Mouse (Mus musculus): ENCODE results near the gene Ttc21b.
"Not testable (repeated sequence)": the region's sequence is repeated elsewhere in the genome, so short reads cannot be mapped to it uniquely, and the experiment has no call there.

The Ttc21b gene

DNA sequence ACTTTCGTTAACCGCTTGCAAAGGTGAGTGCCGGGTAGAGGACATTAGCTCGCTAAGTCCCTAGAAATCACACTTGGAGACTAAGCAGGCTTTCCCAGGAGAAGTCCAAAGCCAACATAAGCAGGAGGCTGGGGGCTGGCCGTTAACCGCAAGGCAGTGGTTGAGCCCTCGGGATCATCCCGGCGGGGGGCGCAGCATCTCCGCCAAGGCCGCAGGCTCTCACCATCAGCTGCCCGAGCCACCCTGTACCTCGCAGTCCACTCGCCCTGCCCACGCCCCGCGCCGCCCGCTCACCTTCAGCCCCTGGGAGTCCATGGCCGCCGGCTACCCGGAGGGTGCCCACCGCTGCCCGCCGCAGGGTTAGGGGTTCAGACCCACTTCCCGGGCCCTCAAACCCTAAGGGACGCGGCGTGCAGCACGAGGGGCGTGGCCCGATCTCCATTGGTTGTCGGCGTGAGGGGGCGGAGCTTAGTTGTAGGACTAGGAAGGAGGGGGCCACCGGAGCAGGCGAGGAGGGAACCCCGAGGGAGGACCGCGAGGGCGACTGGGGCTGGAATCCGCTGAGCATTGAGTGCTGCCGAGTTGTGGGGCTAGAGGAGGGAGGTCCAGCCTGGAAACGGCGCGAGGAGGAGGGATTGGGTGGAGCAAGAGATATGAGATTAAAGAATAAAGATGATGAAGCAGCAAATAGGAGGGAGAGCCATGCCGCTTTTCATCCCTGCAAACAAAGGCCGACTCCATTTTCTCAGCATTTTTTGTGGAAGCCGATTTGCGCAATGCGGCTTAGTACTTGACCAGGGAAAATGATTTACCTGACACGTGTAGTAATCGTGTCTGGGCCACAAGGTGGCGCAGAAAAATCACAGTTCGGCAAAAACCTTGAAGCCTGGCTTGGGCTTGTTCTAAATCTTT lies at the start of gene Ttc21b:
Ttc21b (minus strand) TSS at position 398 of the 912 bp plus-strand sequence.
- peak; percentile 99 for DNase-seq (ENCODE audit: low spot score in 2 of 2)

DNA sequence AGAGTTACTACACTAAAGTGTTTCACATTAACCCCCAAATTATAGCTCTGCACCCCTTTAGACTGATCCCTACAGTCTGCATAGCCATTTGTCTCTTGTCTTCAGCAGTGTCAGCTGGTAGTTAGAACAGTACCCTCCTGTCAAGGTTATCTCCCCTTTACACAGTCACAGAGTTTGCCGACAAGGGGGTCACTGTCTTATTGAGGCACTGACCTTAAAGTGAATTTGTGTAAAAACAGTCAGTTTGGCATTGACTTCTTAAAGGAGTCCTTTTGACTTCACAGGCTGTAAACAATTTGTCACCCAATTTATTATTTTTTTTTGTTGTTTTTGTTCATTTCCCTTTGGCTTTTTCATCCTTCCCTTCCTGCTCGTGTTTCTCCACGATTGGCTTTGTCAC lies 16.1 kb upstream of the Ttc21b start:
- DNase-seq (ENCODE audit: low spot score in 2 of 2) = no peak

DNA sequence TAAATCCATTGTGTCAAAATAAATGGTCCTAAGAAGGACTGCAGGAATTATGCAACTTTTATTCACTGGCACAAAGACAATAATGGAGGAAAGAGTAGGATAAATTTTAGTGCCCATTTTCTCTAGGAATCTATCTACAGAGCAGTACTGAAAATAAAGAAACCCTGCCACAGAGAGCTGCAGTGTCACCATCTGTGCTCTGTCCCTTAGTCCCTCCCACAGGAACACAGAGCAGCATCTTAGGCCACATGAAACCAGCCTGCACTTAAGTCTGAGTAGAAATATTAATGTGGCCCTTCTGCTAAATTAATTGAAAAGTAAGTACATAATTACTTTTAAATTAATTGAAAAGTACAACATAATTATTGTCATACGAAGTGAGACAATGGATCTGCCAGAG lies 12.4 kb downstream of the Ttc21b start:
- no peak for DNase-seq (ENCODE audit: low spot score in 2 of 2)

DNA sequence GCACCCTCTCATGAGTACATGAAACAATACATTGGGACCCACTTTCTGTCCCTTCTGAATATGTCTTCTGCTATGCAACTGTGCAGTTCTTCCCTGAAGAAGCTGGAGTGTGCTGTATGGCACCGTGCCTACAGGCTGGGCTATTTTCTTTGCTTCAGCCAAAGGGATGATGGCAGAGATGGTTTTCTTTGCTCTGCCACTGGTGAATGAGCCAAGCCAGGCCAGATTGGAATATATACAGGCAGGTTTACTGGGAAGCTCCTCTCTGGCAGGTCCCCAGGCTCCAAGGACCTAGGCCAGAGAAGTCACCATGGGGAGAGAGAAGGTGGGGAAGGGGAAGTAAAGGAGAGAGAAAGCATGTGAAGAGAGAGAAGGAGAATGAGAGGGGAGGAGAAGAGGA lies 16.1 kb downstream of the Ttc21b start:
- no peak for DNase-seq (ENCODE audit: low spot score in 2 of 2)

DNA sequence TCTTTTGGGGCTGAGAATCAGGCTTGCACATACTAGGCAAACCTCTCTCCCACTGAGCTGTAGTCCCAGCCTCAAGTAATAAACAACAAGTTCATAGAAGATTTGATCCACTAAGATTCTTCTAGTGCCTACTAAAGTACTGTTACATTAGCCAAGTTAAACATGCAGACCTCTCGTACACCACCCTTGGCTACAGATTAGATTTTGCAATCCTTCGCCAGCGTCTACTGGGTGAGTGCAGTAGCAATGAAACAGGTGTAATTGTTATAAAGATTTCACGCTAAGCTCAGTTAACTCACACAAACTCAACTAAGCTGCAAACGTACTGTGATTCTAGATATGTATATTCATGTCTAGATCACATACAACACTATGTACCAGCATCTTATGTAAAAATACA lies 17.5 kb downstream of the Ttc21b start:
- no peak for DNase-seq (ENCODE audit: low spot score in 2 of 2)

DNA sequence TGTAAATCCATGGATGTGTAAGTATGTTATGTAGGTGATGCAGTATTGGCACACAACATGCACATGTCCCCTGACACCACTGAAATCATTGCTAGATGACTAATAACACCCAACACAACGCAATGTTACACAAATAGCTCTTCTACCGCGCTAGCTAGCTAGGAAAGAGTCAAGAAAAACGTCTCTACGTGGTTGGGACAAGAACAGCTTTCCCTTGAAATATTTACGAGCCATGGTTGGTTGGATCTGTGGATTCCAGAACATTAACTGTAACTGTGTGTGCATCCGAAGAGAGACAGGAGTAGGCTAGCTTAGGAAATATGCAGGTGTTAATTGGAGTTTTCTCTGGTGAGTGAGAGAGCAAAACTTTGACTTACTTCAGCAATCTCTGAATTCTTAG lies 35.5 kb downstream of the Ttc21b start:
- no peak for DNase-seq (ENCODE audit: low spot score in 2 of 2)

DNA sequence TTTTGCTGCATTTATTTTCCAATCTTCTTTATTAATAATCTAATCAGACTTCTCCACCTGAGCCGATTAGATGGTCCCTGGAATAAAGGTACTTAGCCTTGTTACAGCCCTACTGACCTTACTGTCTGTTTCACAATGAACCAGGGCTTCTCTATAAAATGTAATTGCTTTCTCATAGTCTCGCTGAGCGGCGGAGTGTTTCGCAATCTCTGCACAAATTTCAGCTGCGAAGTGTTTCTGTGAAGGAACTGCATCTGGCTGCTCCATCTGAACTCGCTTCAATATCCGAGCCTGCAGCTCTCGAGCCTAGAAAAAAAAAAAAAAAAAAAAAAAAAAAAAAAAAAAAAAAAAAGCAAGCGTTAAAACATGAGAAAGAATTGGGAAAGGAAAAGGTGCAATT lies 46.5 kb downstream of the Ttc21b start:
- DNase-seq (ENCODE audit: low spot score in 2 of 2) = no peak

DNA sequence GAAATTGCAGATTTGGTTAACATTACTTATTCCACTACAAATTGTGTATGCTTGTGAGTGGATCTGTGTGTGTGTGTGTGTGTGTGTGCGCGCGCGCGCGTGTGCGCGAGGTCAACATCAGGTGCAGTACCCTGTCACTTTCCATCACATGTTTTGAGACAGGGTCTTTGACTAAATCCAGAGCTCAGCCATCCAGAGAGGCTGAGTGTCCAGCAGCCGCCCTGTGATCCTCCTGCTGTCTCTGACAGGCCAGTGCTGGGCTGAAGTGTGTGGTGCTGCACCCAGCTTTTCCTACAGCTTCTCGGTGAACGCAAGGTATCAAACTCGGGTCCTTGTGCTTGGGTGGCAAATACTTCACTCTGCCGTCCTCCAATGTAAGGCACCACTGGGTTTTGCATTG lies 47.1 kb downstream of the Ttc21b start:
- DNase-seq (ENCODE audit: low spot score in 2 of 2) = no peak

DNA sequence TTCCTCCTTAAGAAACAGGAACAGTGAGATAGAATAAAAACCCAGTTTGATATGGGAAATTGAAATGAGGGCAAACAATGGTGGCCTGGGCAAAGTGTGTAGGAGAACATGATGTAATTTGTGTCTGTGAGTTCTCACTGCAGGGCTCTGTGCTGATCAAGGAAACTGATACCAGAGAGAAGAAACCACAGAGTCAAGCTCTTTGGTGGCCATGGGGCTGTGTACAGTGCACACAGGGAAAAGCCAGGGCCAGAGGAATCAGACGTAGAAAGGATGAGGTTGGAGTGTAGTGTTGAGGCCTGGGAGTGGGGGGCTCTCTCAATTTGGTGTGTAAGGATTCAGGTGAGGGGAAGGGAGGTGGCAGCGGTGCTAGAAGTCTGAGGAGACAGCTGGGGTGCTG lies 49.6 kb downstream of the Ttc21b start:
- DNase-seq (ENCODE audit: low spot score in 2 of 2) = no peak

DNA sequence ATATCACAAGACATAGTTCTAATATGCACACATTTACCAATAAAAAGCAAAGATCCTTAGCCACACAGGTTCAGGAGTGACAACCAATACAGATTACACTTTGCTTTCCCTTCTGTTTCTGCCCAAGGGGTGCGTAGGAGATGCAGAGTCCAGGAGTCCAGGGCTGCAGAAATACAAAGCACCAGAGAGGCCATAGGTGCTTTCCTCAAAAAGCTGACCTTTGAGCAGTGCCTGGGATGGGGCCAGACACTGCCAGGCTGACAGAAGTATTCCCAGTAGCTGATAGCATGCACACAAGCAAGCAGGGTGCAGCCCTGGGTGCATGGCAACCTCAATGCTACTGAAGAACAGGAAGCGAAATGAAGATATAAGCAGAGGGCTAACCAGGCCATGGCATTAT lies 52.2 kb downstream of the Ttc21b start:
- no peak for DNase-seq (ENCODE audit: low spot score in 2 of 2)

DNA sequence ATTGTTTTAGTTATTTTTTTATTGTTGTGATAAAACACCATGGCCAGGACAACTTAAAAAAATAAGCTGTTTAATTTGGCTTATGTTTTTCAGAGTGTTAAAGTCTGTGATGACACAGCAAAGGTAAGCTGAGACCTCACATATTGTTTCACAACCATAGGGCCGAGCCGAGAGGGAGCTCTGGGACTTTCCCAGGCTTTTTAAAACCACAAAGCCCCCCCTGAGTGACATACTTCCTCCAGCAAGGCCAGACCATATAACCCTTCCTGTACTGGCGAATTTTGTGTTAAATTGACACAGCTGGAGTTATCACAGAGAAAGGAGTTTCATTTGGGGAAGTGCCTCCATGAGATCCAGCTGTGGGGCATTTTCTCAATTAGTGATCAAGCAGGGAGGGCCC lies 56.2 kb downstream of the Ttc21b start:
- DNase-seq (ENCODE audit: low spot score in 2 of 2) = no peak

DNA sequence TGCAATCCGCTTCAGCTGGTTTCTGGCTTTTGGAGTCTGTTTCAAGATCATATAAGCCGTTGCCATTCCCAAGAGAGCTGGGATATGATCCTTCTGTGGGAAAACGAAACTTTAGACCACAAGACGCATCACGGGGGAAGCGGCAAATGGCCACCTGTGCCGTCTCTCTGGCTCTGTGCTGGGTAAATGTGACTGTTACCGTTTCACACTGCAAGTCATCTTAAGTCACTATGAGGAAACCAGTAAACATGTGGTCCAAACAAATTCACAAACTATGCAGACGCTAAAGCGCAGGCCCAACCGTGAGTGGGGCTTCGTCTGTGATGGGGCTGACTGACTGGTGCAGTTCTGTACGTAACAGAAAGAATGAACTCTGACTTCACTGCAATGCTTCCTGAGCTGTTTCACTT lies 64.7 kb downstream of the Ttc21b start:
- no peak for DNase-seq (ENCODE audit: low spot score in 2 of 2)

DNA sequence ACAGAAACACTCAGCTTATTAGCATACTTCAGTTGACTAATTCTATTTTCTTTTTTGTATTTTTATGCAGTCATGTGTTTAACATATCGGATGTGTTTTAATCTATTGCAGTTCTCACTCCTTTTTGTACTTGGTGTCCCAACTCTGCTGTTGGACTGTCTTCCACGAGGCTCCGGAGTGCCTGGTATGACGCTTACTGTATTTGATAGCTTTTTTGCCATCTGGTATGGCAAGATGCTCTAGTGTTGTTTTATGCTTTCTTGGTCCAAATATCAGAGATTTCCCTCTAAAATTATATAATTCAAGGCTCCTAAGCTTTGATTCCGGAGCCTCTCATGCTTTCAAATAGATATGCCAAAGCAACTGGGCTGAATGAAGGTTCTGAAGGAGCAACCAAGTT lies 66.3 kb downstream of the Ttc21b start:
- no peak for DNase-seq (ENCODE audit: low spot score in 2 of 2)

DNA sequence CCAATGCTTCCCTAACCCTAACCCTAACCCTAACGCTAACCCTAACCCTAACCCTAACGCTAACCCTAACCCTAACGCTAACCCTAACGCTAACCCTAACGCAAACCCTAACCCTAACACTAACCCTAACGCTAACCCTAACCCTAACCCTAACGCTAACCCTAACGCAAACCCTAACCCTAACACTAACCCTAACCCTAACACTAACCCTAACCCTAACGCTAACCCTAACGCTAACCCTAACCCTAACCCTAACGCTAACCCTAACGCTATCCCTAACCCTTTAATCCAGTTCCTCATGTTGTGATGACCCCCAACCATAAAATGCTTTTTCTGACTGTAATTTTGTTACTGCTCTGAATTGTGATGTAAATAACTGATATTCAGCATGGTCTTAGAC lies 67.2 kb downstream of the Ttc21b start:
- not testable (repeated sequence) for DNase-seq (ENCODE audit: low spot score in 2 of 2)

DNA sequence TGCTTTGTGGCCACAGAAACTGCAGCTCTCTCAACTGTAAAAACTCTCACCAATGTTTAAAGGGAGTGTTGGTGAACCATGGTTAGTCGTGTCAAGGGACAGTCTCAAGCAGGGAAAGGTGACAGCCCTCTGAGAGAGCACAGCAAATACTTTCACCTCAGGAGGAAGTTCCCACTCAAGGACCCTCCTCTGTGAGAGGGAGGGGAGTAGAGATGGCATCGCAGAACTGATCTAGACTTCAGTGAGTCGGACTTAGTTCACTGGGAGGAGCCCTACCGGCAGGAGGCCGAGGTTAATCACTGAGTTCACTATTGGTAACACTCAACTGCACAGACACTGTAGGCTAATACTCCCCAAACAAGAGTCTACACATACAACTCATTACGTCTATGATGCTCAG lies 68.9 kb downstream of the Ttc21b start:
- DNase-seq (ENCODE audit: low spot score in 2 of 2) = peak in 1 of 2 experiments; percentile 12

DNA sequence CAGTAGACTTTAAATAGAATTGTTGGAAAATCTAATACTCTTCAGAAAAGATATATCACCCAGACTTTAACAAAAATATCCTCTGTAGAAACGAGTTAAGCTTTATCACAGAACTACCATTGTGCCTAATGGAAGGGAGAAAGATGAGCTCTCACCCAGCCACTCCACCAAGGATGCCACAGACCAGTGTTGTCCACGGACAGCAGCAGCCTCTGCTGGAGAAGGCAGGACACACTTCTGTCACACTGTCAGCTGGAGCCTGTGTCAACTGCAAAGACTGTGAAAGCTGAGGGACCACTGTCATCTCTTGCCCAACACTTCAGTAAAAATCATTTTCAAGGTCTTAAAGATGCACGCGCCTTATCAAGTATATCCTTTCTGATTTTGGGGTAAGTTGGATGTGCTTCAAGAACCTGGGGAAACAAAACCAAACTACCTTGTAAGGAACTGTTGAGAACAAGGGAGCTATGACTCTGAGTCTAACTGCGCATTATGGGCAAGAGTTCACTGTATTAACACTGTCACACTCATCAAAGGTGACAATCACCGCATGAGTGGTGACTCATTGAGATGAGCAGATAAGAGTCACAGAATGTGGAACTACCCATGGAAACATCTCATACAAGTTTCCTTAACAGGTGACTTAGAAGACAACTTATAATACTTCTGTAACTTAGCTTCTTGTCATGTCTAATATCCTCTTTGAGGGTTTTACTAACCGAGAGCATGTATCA lies 71.8 kb downstream of the Ttc21b start:
- DNase-seq (ENCODE audit: low spot score in 2 of 2) = peak; percentile 46 to 65

DNA sequence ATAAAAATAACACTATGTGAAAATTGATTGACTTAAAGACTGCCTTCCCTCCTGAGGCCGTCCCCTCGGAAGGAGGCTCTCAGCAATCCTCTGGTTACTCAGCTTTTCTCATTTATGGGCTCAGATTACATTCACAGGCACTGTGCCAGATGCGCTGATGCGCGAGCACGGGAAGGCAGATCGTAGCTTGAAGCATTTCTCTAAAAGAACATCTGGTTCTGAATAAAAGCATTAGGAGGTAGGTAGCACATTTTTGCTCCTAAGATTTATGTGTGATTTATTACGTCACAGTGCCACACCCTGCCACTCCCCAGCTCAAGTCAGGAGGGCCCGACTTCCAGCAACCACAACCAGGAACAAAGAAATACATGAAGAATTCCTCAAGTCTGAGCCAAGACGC lies 76.1 kb downstream of the Ttc21b start:
- peak; percentile 71 to 74 for DNase-seq (ENCODE audit: low spot score in 2 of 2)

DNA sequence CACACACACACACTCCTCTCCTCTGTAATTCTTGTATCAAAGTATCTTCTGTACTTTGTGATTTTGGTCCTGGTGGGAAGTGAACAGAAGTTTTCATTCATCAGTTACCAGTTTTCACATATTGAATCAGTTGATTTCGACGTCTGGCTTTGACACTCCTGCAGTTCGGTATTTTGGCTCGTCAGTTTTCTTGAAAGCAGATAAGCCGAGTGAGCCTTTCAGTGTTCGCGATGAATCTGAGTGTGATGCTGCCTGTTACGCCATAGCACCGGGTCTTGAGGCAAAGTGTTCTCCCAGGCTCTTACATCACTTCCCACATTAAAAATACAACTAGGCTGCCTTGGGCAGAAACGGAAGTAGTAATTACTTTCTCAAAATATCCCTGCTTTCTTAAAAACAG lies 76.6 kb downstream of the Ttc21b start:
- peak; percentile 45 to 63 for DNase-seq (ENCODE audit: low spot score in 2 of 2)

DNA sequence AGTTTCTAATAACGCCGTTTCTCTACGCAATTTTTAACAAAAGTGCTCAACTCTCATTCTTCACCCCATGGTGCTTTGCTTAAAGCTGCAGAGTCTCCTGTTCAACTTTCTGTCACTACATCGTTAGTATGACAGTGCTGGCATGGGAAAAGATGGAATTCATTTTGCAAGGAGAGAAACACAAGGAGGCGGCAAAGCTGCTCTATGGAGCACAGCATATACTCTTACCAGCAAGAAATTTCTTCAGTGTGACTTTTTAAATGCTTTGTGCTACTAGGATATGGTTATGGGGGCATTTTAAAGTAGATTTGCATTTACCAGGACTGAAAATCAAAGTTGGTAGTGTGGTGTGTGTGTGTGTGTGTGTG lies 77.6 kb downstream of the Ttc21b start:
- DNase-seq (ENCODE audit: low spot score in 2 of 2) = no peak

DNA sequence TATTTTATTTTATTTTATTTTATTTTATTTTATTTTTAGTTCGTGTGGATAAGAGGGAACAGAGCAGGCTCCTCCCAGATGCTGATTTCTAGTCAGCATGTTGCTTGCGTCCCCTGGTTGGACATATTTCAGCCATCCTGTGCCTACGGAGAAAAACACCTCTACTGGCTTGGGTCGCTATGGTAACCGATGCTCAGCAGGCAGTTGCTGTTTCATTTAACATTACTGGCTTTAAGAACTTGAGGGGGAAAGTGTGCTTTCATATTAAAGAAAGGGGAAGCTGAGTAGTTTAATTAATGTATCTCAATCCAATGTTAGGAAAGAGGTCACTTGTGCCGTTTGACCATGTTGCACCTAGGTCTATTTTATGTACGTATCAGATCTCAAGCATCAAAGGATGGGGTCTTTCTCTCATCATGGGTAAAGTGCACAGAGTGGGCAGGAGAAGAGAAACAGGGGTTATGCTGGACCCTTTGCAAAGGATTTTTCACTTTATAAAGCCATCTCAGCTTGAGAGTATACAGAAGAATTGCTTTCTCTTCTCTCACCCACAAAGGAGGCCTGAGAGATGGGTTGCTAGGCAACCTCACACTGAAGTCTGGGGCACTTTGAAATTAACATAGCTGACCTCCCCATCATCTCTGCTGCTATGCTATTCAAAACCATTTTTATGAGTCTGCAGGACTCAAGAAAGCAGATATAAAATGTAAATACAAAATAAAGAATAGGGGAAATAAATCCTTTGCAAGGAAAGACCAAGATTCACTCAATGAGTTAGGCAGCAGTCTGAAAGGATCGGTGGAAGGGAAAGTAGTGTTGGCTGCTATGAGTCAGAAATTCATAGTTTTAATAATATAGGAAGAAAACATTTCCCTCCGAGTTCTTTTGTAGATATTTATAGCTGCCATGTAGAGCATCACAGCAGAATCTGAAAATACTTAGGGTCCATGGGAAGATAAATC lies 78.2 kb downstream of the Ttc21b start:
- DNase-seq (ENCODE audit: low spot score in 2 of 2) = peak; percentile 72 to 82

DNA sequence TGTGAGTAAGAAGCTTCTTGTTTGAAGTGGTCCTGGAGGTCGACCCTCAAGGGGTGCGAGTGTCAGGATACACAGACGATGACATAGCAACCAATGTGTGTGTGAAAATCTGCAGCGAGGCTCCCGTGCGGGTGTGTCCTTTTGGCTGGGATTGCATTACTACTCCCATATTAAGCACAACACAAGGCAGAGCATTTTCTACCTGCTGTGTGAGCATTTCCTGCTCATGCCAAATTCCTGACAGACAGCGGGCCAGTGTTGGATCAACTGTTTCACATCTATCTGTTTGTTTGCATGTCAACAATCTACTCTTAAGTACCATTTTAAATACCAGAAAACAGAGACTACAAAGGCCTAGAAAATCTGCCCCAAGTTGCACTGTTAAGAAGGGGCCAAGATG lies 79.4 kb downstream of the Ttc21b start:
- no peak for DNase-seq (ENCODE audit: low spot score in 2 of 2)

DNA sequence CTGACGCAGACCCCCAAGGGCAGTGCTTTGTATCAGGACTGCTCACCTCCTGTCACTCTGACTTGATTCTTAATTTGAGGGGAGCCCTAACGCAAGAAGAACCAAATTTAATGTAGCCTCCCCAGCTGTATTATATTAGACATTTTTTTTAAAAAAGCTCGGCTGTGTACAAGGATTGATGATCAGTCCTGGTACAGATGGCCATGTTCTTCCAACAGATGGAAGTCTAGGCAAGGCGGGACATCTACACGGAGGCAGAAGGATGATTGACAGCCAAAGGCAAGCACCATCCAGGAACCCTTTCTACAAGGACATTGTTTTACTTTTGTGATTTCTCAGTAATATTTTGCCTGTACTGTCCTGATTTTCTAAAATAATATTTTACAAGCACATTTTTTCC lies 83.3 kb downstream of the Ttc21b start:
- DNase-seq (ENCODE audit: low spot score in 2 of 2) = peak in 1 of 2 experiments; percentile 48

Data from right cerebral cortex, postnatal 10 days (tissue).